Mouse (Mus musculus): Measurements from ENCODE around the gene Frem2. TPM values are rescaled to one million over a fixed set of nuclear protein-coding genes. Genes with fewer than 3 reads are reported as not detected.

The Frem2 gene
- total and polyA plus RNA-seq, 2 experiments from 2014 or later, result 1.5 to 7.9 TPM

GRCm38 (mm10) chr3:53598153-53598800 lies 58.9 kb downstream of the Frem2 start:
- Histone ChIP-seq H3K4me1 (ENCODE audit: insufficient read depth) (no peaks in the 10 kb centered on the region), H3K9me3 (ENCODE audit: low read length) (no peaks in the 10 kb centered on the region), H3K9ac (no peak overlapping the region), H3K36me3 (ENCODE audit: insufficient read depth) (no peaks in the 10 kb centered on the region), H3K4me2 (ENCODE audit: low read depth) (no peak overlapping the region), H3K27me3 (ENCODE audit: insufficient read depth, low read length) (no peaks in the 10 kb centered on the region), H3K4me3 (ENCODE audit: low read depth, low read length) (no peak overlapping the region), H3K27ac (ENCODE audit: low read depth, low read length) (no peak overlapping the region)
- WGBS, result 14% methylated on average over 9 of the region's 9 CpGs
- TF ChIP-seq CTCF (IDR thresholded peaks at IDR 0.05; ENCODE audit: low read depth), result no peak
- no peak for ATAC-seq
- DNase-seq, result no peak

- no peaks in the 10 kb centered on the region for H3K27me3 ChIP-seq (ENCODE audit: insufficient read depth, low read length)
- no peak for TF ChIP-seq CTCF (IDR thresholded peaks at IDR 0.05; ENCODE audit: low read depth)
- no peaks in the 10 kb centered on the region for H3K36me3 ChIP-seq (ENCODE audit: insufficient read depth)
- no peak for DNase-seq
- H3K9ac ChIP-seq, result no peak overlapping the region
- ATAC-seq, result no peak
- no peak overlapping the region for H3K4me2 ChIP-seq (ENCODE audit: low read depth)
- no peak overlapping the region for H3K27ac ChIP-seq (ENCODE audit: low read depth, low read length)
- 77% methylated on average over 4 of the region's 4 CpGs for WGBS
- H3K4me3 ChIP-seq (ENCODE audit: low read depth, low read length), result no peak overlapping the region
- H3K9me3 ChIP-seq (ENCODE audit: low read length), result no peaks in the 10 kb centered on the region
- H3K4me1 ChIP-seq (ENCODE audit: insufficient read depth), result no peaks in the 10 kb centered on the region
Measured at GRCm38 (mm10) chr3:53594471-53594870, 62.7 kb downstream of the Frem2 start.

- Histone ChIP-seq H3K36me3 (ENCODE audit: insufficient read depth) (no peaks in the 10 kb centered on the region), H3K4me2 (ENCODE audit: low read depth) (no peak overlapping the region), H3K27ac (ENCODE audit: low read depth, low read length) (no peak overlapping the region), H3K27me3 (ENCODE audit: insufficient read depth, low read length) (no peaks in the 10 kb centered on the region), H3K9ac (no peak overlapping the region), H3K4me3 (ENCODE audit: low read depth, low read length) (no peak overlapping the region), H3K4me1 (ENCODE audit: insufficient read depth) (no peaks in the 10 kb centered on the region), H3K9me3 (ENCODE audit: low read length) (no peaks in the 10 kb centered on the region)
- WGBS, result 16% methylated on average over 3 of the region's 3 CpGs
- DNase-seq (no peak), ATAC-seq (no peak)
- TF ChIP-seq CTCF (IDR thresholded peaks at IDR 0.05; ENCODE audit: low read depth), result no peak
Measured at GRCm38 (mm10) chr3:53593718-53594117, 63.4 kb downstream of the Frem2 start.

- no peak for TF ChIP-seq CTCF (IDR thresholded peaks at IDR 0.05; ENCODE audit: low read depth)
Measured at GRCm38 (mm10) chr3:53592036-53592435, 65.1 kb downstream of the Frem2 start.

GRCm38 (mm10) chr3:53590139-53590621 lies 67.0 kb downstream of the Frem2 start:
- Histone ChIP-seq H3K4me1 (ENCODE audit: insufficient read depth) (no peaks in the 10 kb centered on the region), H3K27me3 (ENCODE audit: insufficient read depth, low read length) (no peaks in the 10 kb centered on the region), H3K36me3 (ENCODE audit: insufficient read depth) (no peaks in the 10 kb centered on the region), H3K4me2 (ENCODE audit: low read depth) (no peak overlapping the region), H3K9me3 (ENCODE audit: low read length) (no peaks in the 10 kb centered on the region), H3K27ac (ENCODE audit: low read depth, low read length) (no peak overlapping the region), H3K9ac (no peak overlapping the region), H3K4me3 (ENCODE audit: low read depth, low read length) (no peak overlapping the region)
- ATAC-seq (peak; percentile 72), DNase-seq (peak; percentile 83)
- 0% methylated on average over 2 of the region's 2 CpGs for WGBS
- peak; percentile 69 for TF ChIP-seq CTCF (IDR thresholded peaks at IDR 0.05; ENCODE audit: low read depth)

More at GRCm38 (mm10) chr3:53592036-53592435, 65.1 kb downstream of the Frem2 start:
- WGBS, result 96% methylated on average over 7 of the region's 7 CpGs
- no peak for DNase-seq
- no peaks in the 10 kb centered on the region for H3K9me3 ChIP-seq (ENCODE audit: low read length)
- H3K36me3 ChIP-seq (ENCODE audit: insufficient read depth), result no peaks in the 10 kb centered on the region
- no peaks in the 10 kb centered on the region for H3K27me3 ChIP-seq (ENCODE audit: insufficient read depth, low read length)
- H3K9ac ChIP-seq, result no peak overlapping the region
- no peak for ATAC-seq
- no peak overlapping the region for H3K4me2 ChIP-seq (ENCODE audit: low read depth)
- H3K4me3 ChIP-seq (ENCODE audit: low read depth, low read length), result no peak overlapping the region
- H3K4me1 ChIP-seq (ENCODE audit: insufficient read depth), result no peaks in the 10 kb centered on the region
- no peak overlapping the region for H3K27ac ChIP-seq (ENCODE audit: low read depth, low read length)

GRCm38 (mm10) chr3:53583248-53583647 lies 73.9 kb downstream of the Frem2 start:
- no peaks in the 10 kb centered on the region for H3K4me1 ChIP-seq (ENCODE audit: insufficient read depth)
- ATAC-seq (no peak), DNase-seq (no peak)
- H3K4me2 ChIP-seq (ENCODE audit: low read depth), result no peak overlapping the region
- H3K4me3 ChIP-seq (ENCODE audit: low read depth, low read length), result no peak overlapping the region
- no peaks in the 10 kb centered on the region for H3K36me3 ChIP-seq (ENCODE audit: insufficient read depth)
- WGBS, result 91% methylated on average over 8 of the region's 8 CpGs
- no peaks in the 10 kb centered on the region for H3K9me3 ChIP-seq (ENCODE audit: low read length)
- no peak overlapping the region for H3K9ac ChIP-seq
- TF ChIP-seq CTCF (IDR thresholded peaks at IDR 0.05; ENCODE audit: low read depth), result no peak
- no peak overlapping the region for H3K27ac ChIP-seq (ENCODE audit: low read depth, low read length)
- no peaks in the 10 kb centered on the region for H3K27me3 ChIP-seq (ENCODE audit: insufficient read depth, low read length)

GRCm38 (mm10) chr3:53580596-53581254 lies 76.4 kb downstream of the Frem2 start:
- no peak overlapping the region for H3K4me3 ChIP-seq (ENCODE audit: low read depth, low read length)
- H3K4me2 ChIP-seq (ENCODE audit: low read depth), result no peak overlapping the region
- no peak for DNase-seq
- H3K9ac ChIP-seq, result no peak overlapping the region
- no peak for ATAC-seq
- no peaks in the 10 kb centered on the region for H3K9me3 ChIP-seq (ENCODE audit: low read length)
- H3K27ac ChIP-seq (ENCODE audit: low read depth, low read length), result no peak overlapping the region
- WGBS, result 82% methylated on average over 5 of the region's 5 CpGs
- no peaks in the 10 kb centered on the region for H3K27me3 ChIP-seq (ENCODE audit: insufficient read depth, low read length)
- no peaks in the 10 kb centered on the region for H3K4me1 ChIP-seq (ENCODE audit: insufficient read depth)
- no peaks in the 10 kb centered on the region for H3K36me3 ChIP-seq (ENCODE audit: insufficient read depth)
- no peak for TF ChIP-seq CTCF (IDR thresholded peaks at IDR 0.05; ENCODE audit: low read depth)
